Mouse (Mus musculus): ENCODE measurements around the gene Isl2.

DNA sequence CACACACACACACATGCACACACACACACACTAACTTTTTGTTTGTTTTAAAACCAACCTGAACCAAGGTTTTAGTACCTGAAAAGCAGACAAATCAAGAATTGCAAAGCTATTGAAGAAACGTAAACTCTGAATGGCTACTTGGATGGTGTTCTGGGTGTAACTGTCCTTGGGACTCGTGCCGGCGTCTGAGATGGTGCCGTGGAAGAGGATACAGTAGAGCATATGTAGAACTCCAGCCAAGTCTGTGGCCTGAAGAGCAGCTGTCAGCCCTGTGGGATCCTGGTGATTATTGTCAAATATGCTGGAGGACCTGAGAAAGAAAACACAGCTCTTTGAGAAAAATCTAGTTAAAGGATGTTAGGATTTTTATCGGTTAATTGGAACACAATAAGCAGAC is 47.7 kb downstream of the Isl2 start:
- no peak for TF ChIP-seq MAX (IDR thresholded peaks at IDR 0.05; ENCODE audit: low read length)
- TF ChIP-seq ELF1 (IDR thresholded peaks at IDR 0.05; ENCODE audit: low read depth, low read length) = no peak
- no peak for TF ChIP-seq ZKSCAN1 (IDR thresholded peaks at IDR 0.05; ENCODE audit: low read depth, low read length)
- no peak for TF ChIP-seq KAT2A (conservative IDR thresholded peaks at IDR 0.05; ENCODE audit: low read depth, low read length)
- TF ChIP-seq POLR2A (IDR thresholded peaks at IDR 0.05; ENCODE audit: control insufficient read depth in 1 of 2, insufficient read depth in 1 of 2, low read depth in 1 of 2, low read length in 2 of 2, poor library complexity in 1 of 2) = no peak
- no peak for TF ChIP-seq CTCF (IDR thresholded peaks at IDR 0.05 in 2 of 3, conservative IDR thresholded peaks at IDR 0.05 in 1 of 3; ENCODE audit: control insufficient read depth in 1 of 3, insufficient read depth in 1 of 3, low read depth in 2 of 3, low read length in 3 of 3, poor library complexity in 1 of 3, severe bottlenecking in 1 of 3)
- no peak for TF ChIP-seq HCFC1 (IDR thresholded peaks at IDR 0.05; ENCODE audit: low read depth, low read length)
- TF ChIP-seq EP300 (IDR thresholded peaks at IDR 0.05; ENCODE audit: low read depth in 1 of 2, low read length in 2 of 2) = no peak
- no peak for TF ChIP-seq CHD2 (IDR thresholded peaks at IDR 0.05; ENCODE audit: low read length)
- no peak for TF ChIP-seq GABPA (IDR thresholded peaks at IDR 0.05; ENCODE audit: low read depth, low read length)
- no peak for TF ChIP-seq POLR2AphosphoS5 (IDR thresholded peaks at IDR 0.05; ENCODE audit: borderline replicate concordance, low read depth, low read length)
- no peak for TF ChIP-seq UBTF (IDR thresholded peaks at IDR 0.05; ENCODE audit: borderline replicate concordance, insufficient read depth, low read depth, low read length)
- no peak for TF ChIP-seq GATA1 (IDR thresholded peaks at IDR 0.05; ENCODE audit: low read depth, low read length)
- no peak for TF ChIP-seq SMC3 (IDR thresholded peaks at IDR 0.05; ENCODE audit: low read depth, low read length)
